Mouse (Mus musculus) testis, postnatal 10 days (tissue): ENCODE results near the gene Dhx9.
"Not testable (repeated sequence)": the region's sequence is repeated elsewhere in the genome, so short reads cannot be mapped to it uniquely, and the experiment has no call there.

Experiments
- DNase-seq: peaks from one replicate; pipeline ENCODE4 v3.0.0; 2021; ENCODE audit warnings: low spot score

The Dhx9 gene

GRCm38 (mm10) chr1:153487500-153487879, at the start of gene Dhx9:
Gene Dhx9, minus strand, starts transcription at chr1:153487660.
- DNase-seq = peak; percentile 100

- DNase-seq = peak; percentile 74
Observed at GRCm38 (mm10) chr1:153535611-153536010, 48.2 kb upstream of the Dhx9 start.

DNA sequence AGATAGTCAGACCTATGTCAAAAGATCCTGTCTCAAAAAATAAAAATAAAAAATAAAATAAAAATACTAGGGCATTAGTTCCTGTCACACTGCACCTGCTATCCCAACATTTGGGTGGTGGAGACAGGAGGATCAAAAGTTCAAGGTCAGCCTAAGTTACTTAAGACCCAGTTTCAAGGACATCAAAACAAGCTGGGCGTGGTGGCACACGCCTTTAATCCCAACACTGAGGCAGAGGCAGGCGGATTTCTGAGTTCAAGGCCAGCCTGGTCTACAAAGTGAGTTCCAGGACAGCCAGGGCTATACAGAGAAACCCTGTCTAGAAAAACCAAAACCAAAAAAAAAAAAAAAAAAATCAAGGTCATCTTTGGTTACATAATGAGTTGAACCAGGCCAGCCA, 45.4 kb upstream of the Dhx9 start:
- DNase-seq = not testable (repeated sequence)

DNA sequence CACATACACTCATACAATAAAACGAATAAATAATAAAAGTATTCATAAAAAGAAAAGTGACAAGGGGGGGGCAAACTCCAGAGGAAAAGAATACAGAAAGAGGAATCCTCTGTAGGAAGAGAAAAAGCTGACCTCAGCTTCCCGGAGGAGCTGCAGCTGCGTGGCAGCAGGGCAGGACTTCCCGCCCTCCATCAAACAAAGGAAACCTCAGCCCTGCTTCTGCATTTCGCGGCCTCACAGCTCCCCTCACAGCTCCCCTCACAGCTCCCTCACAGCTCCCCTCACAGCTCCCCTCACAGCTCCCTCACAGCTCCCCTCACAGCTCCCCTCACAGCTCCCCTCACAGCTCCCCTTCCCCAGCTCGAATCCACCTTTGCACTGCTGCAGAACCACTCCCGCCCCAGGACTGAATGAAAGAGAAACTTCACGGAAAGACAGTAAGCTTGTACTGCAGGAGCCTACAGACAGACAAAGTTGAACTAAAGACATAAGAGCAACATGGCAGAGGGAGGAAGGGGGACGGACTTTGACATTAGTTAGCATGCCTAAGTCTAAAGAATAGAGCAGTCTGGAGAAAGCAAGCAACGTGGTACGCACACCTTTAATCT, 44.9 kb upstream of the Dhx9 start:
- DNase-seq = peak; percentile 50

GRCm38 (mm10) chr1:153531677-153532233, 44.3 kb upstream of the Dhx9 start:
- DNase-seq = no peak

DNA sequence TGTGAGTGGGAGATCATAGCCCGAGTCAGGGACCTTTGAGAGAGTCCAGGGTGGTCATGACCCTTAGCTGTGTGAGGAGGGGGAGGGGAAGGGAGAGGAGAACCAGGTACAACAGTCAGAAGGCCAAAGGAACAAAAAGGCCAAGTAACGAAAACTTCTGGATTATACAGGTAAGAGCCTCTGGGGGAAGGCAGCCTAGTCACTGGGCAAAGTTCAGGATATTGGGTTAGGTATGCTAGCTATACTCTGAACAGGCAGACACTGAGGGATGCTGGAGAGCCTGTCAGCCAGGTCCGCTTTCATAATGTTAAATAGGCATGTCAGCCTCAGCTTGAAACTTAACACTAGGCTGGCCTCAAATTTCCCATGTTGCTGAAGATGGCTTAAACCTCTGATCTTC, 34.7 kb upstream of the Dhx9 start:
- DNase-seq = no peak

GRCm38 (mm10) chr1:153515368-153515767, 27.9 kb upstream of the Dhx9 start:
- no peak for DNase-seq

- DNase-seq = no peak
Observed at GRCm38 (mm10) chr1:153510330-153511009, 23.0 kb upstream of the Dhx9 start.

- not testable (repeated sequence) for DNase-seq
Observed at GRCm38 (mm10) chr1:153509569-153509968, 22.1 kb upstream of the Dhx9 start.

DNA sequence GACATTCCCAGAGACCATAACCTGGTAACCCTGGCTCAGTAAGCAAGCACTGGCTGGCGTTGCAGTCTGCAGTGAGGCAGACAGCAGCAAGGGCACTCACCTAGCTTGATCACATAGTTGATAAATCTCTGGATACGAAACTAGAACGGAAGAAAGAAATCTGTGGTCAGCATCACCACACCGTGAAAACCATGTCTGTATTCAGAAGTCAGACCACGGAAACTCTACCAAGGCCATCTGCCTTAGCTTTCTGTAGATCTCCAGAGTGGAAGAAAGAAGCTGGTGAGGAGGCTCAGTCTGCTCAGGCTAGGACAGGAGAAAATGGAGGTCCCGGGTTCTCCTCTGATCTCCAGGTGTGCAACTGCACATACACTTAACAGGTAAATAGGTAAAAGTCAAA, 21.6 kb upstream of the Dhx9 start:
- DNase-seq = no peak

- peak; percentile 74 for DNase-seq
Observed at GRCm38 (mm10) chr1:153506266-153506665, 18.8 kb upstream of the Dhx9 start.

GRCm38 (mm10) chr1:153501644-153502321, 14.3 kb upstream of the Dhx9 start:
- DNase-seq = no peak

DNA sequence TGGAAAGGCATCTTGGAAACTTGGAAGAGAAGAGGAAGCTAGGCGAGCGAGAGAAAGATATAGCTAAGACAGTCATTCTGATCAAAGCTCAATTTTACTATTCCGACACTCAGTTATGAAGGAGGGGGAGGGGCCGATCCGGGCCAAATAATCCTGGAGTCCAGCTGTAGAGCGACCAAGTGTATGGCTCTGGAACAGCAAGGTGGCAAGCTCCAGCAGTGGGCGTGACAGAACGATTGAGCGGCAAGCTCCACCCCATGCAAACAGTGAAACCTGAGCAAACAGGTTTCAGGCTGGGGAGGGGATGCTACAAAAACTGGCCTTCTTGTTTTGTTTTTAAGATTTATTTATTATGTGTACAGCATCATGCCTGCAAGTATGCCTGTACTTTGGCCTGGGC, 12.6 kb upstream of the Dhx9 start:
- no peak for DNase-seq

GRCm38 (mm10) chr1:153496030-153496429, 8.6 kb upstream of the Dhx9 start:
- DNase-seq = no peak

GRCm38 (mm10) chr1:153493931-153494330, 6.5 kb upstream of the Dhx9 start:
- DNase-seq = no peak

- DNase-seq = no peak
Observed at GRCm38 (mm10) chr1:153493338-153493737, 5.9 kb upstream of the Dhx9 start.

DNA sequence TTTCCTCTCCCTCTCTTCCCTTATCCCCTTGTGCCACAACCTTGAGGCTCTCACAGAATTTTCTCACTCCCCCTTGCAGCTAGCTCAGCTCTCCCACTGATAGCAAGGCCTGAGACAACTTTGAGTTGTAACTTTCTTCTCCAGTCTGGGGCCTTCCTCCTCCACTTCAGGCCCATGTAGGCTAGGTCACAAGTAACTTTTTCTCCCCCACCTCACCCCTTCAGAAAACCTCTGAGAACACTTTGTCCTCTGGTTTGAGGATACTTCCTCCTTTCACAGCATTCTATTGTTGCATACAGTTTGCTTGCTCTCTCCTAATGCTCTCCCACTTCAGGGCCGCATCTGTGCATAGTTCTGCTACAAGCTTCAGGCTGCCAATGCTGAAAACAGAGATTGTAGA, 4.4 kb upstream of the Dhx9 start:
- DNase-seq = no peak

GRCm38 (mm10) chr1:153491345-153491744, 3.9 kb upstream of the Dhx9 start:
- DNase-seq = no peak

GRCm38 (mm10) chr1:153489963-153490362, 2.5 kb upstream of the Dhx9 start:
- DNase-seq = no peak

GRCm38 (mm10) chr1:153489540-153489939, 2.1 kb upstream of the Dhx9 start:
- DNase-seq = no peak

- peak; percentile 65 for DNase-seq
Observed at GRCm38 (mm10) chr1:153489132-153489531, 1.7 kb upstream of the Dhx9 start.

DNA sequence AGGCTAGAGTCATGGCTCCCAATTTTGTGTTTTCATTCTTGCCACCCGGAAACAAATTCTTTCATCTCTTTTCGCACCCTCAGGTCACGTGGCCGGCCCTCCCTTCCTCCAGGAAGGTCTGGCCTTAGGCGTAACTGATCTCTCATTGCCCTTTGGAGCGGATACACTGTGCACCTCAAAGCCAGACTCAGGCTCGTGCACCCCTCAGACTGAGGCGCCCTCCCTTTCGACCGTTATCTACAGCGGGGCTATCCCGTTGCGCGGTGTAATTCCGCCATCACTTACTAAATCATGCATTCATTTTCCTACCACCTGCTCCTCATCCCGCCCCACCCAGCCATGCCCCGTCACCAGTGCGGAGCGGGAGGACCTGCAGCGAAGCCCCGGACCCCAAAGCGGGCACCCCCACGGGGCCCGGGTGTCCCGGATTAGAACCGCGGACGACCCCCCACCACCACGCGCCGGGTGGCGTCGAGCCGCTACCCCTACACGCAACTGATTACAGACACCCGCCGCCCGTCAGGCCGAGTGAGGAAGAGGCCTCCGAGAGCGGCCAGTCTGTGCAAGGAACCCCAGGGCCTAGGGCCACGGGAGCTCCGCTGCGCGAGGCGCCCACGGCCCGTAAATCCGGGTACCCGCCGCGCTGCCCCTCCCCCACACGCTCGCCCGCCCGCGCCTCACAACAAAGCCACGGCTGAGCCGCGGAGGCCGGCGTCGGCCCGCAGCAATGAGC, 527 bp downstream of the Dhx9 start:
- peak; percentile 75 for DNase-seq
